Mouse (Mus musculus) forebrain, postnatal 0 days (tissue): Measurements from ENCODE around the gene Mapkap1. TPM values are rescaled to one million over a fixed set of nuclear protein-coding genes. Genes with fewer than 3 reads are reported as not detected.

Source experiments
- ATAC-seq: fragments of 200-750 bp; cut with Nextera tagmentation; 2 replicates; pipeline ENCODE4 v1.8.0; 2017; ENCODE audit warnings: mild to moderate bottlenecking, moderate library complexity
- DNase-seq: peaks from one replicate; pipeline ENCODE4 v3.0.0-alpha.2; 2015
- H3K27ac ChIP-seq: fragments of 300-500 bp; sonication (generic); 2 replicates; pipeline ENCODE4 v1.5.1; 2014; ENCODE audit warnings: low read depth, mild to moderate bottlenecking, antibody characterized with exemption, low read length, moderate library complexity, mixed read lengths
- H3K27me3 ChIP-seq: fragments of 300-500 bp; sonication (generic); 2 replicates; pipeline ENCODE4 v1.6.1; 2014; ENCODE audit warnings: mild to moderate bottlenecking, low read length, mixed read lengths; ENCODE audit not compliant: insufficient read depth
- H3K36me3 ChIP-seq: fragments of 300-500 bp; sonication (generic); 2 replicates; pipeline ENCODE4 v1.6.1; 2014; ENCODE audit warnings: mild to moderate bottlenecking, moderate library complexity; ENCODE audit not compliant: insufficient read depth
- H3K4me1 ChIP-seq: fragments of 300-500 bp; sonication (generic); 2 replicates; pipeline ENCODE4 v1.6.1; 2014; ENCODE audit warnings: antibody characterized with exemption; ENCODE audit not compliant: insufficient read depth
- H3K4me2 ChIP-seq: fragments of 300-500 bp; sonication (generic); 2 replicates; pipeline ENCODE4 v1.6.1; 2014; ENCODE audit warnings: low read depth, mild to moderate bottlenecking, moderate library complexity
- H3K4me3 ChIP-seq: fragments of 300-500 bp; sonication (generic); 2 replicates; pipeline ENCODE4 v1.5.1; 2014; ENCODE audit warnings: low read depth, low read length, mixed read lengths
- H3K9ac ChIP-seq: fragments of 300-500 bp; sonication (generic); 2 replicates; pipeline ENCODE4 v1.6.1; 2014; ENCODE audit warnings: mild to moderate bottlenecking
- H3K9me3 ChIP-seq: fragments of 300-500 bp; sonication (generic); 2 replicates; pipeline ENCODE4 v1.6.1; 2016; ENCODE audit warnings: low read length
- CTCF ChIP-seq: sonication (generic); IDR thresholded peaks from 2 replicates; pipeline ENCODE4 v1.5.1; 2016; ENCODE audit warnings: antibody characterized with exemption, control low read depth, low read depth
- WGBS: fragments of 180-500 bp; shearing (Covaris S2); extraction: QIAGEN DNeasy Blood & Tissue Kit; methylation state at CpG from one replicate; pipeline ENCODE4 v1.1.7; 2014; 5-methylcytosine and 5-hydroxymethylcytosine counted together
- polyA plus RNA-seq: library from polyadenylated mRNA; unstranded; fragments of >200 nt; fragmentation: Nextera tagmentation; extraction: Ambion mirVana; gene quantifications from 2 replicates; pipeline ENCODE4 v1.2.1, GENCODE M21; 2015
- total RNA-seq: library from RNA; depleted of rRNA; stranded (reverse); fragments of >200 nt; gene quantifications from 2 replicates; pipeline ENCODE4 v1.2.3, GENCODE M21; 2014

Mapkap1 gene
- total and polyA plus RNA-seq, 2 experiments from 2014 or later: 102 TPM

DNA sequence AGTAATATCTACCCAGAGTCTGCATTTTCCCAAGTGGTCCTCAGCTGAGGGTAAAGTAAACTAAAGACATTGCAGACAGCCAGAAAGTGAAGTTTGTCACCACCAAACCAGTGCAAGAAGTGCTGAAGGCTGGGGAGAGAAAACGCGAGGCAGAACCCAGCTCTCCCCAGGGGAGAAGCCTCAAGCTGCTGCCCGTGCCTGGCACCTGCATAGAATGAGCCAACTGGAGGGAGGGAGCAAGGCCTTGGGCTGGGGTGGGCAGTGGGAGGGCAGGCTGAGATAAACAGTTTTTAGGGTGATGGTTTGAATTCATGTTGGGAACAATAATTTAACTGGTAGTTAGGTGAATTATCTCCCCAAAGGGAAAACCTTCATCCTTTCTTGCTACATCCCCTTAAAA lies 202.3 kb downstream of the Mapkap1 start:
- 61% methylated on average over 3 of the region's 3 CpGs for WGBS
- Histone ChIP-seq H3K36me3 (no peaks in the 10 kb centered on the region), H3K9me3 (no peaks in the 10 kb centered on the region), H3K27ac (no peak overlapping the region; the same call in 1 of the 2 replicates), H3K4me1 (no peaks in the 10 kb centered on the region), H3K9ac (no peak overlapping the region), H3K27me3 (no peaks in the 10 kb centered on the region), H3K4me3 (no peak overlapping the region), H3K4me2 (no peak overlapping the region)
- ATAC-seq: no peak
- no peak for DNase-seq
- no peak for TF ChIP-seq CTCF

DNA sequence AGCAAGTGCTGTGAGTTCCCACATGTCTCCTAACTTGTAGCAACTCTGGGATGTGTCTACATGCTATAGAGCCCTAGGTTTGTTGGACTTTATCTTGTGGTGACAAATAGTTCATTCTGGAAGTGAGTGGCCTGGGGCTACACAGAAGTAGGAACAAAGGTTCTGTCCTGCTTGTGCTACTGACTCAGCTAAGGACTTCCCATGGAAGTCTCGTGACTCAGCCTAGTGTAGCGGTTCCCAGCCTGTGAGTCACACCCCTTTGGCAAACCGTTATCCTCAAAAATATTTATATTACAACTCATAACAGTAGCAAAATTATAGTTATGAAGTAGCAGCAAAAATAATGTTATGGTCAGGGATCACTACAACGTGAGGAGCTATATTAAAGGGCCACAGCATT lies 202.9 kb downstream of the Mapkap1 start:
- Histone ChIP-seq H3K4me2 (no peak overlapping the region), H3K27me3 (no peaks in the 10 kb centered on the region), H3K4me3 (no peak overlapping the region), H3K9ac (no peak overlapping the region), H3K9me3 (no peaks in the 10 kb centered on the region), H3K36me3 (no peaks in the 10 kb centered on the region), H3K4me1 (no peaks in the 10 kb centered on the region), H3K27ac (no peak overlapping the region)
- ATAC-seq (no peak), DNase-seq (no peak)
- TF ChIP-seq CTCF: no peak
- 93% methylated on average over 4 of the region's 4 CpGs for WGBS

DNA sequence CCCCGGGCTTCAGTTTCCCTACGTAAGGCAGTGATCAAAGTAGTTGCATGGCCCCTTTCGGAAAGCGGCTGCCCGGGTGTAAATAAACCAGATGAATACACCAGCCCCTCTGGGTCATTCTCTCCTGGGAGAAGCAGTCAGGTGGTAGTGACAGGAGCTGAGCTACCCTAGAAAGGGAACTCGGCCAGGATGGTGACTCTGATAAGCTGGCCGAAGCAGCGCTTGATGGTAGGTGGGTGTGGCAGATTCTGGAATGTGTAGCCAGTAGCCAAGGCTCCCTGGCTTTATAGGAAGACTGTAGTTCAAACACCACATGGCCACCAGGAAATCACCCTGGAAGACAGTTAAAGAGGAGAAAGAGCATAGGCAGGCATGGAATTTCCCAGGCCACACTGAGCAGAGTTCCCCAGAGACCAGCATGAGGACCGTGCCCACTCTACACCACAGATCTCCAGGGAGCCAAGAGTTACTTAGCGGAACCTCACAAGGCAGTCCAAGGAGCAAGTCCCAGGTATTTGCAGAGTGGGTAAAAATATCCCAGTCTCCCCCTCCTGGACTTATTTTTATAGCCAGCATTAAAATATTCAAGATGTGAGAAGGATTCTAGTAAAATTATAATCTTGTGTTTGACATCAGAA lies 214.3 kb downstream of the Mapkap1 start:
- no peak overlapping the region for H3K9ac ChIP-seq
- DNase-seq (no peak), ATAC-seq (no peak)
- WGBS: 89% methylated on average over 10 of the region's 10 CpGs
- H3K27me3 ChIP-seq: no peaks in the 10 kb centered on the region
- H3K4me2 ChIP-seq: no peak overlapping the region
- no peaks in the 10 kb centered on the region for H3K9me3 ChIP-seq
- H3K4me1 ChIP-seq: no peaks in the 10 kb centered on the region
- no peak overlapping the region for H3K27ac ChIP-seq
- no peak for TF ChIP-seq CTCF
- no peak overlapping the region for H3K4me3 ChIP-seq
- H3K36me3 ChIP-seq: peaks cover 9% of the 10 kb centered on the region; the same call in 1 of the 2 replicates

DNA sequence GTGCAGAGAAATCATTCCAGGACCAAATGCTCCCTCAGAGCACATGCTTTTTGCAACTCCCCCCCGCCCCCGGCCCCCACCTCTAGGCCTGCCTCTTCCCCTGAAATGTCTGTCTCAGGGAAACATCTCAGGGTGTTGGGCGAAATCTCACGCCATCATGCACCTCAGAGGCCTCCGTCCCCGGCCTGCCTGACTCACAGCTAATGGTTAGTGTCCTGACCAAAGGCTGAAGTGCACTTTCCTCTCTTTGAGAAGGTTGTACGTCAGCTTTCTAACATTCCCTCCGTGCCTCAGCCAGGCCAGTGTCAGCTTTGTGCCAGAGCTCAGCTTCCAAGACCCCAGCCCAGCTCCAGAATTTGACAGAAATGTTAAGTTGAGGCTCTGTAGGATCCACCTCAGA lies 214.9 kb downstream of the Mapkap1 start:
- TF ChIP-seq CTCF: no peak
- no peaks in the 10 kb centered on the region for H3K27me3 ChIP-seq
- no peak overlapping the region for H3K27ac ChIP-seq
- DNase-seq (no peak), ATAC-seq (no peak)
- no peaks in the 10 kb centered on the region for H3K4me1 ChIP-seq
- H3K4me2 ChIP-seq: no peak overlapping the region
- no peak overlapping the region for H3K4me3 ChIP-seq
- WGBS: 91% methylated on average over 8 of the region's 8 CpGs
- H3K9ac ChIP-seq: no peak overlapping the region
- peaks cover 9% of the 10 kb centered on the region; the same call in 1 of the 2 replicates for H3K36me3 ChIP-seq
- no peaks in the 10 kb centered on the region for H3K9me3 ChIP-seq

DNA sequence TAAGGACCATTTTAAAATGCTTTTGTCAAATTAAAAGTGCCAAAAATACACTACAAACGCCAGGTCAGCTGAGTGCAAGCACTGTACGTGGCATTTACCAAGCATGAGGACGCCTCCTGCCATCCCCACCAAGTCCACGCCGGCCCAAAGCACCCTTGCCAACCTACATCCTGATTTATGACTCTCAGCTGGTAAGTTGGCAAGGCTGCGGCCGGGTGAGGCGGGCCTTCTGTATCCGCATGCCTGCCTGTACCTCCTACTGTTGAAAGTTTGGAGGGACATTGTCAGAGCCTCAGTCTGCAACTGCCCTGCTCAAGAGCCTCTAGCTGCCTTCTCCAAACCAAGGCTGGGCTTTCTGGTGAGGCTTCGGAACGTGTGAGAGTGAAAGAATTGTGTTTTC lies 215.9 kb downstream of the Mapkap1 start:
- DNase-seq: no peak
- Histone ChIP-seq H3K4me1 (no peaks in the 10 kb centered on the region), H3K9me3 (no peaks in the 10 kb centered on the region), H3K4me2 (no peak overlapping the region), H3K27ac (no peak overlapping the region), H3K4me3 (no peak overlapping the region), H3K9ac (no peak overlapping the region), H3K27me3 (no peaks in the 10 kb centered on the region), H3K36me3 (peaks cover 9% of the 10 kb centered on the region; the same call in 1 of the 2 replicates)
- ATAC-seq: no peak
- no peak for TF ChIP-seq CTCF
- 87% methylated on average over 11 of the region's 11 CpGs for WGBS

DNA sequence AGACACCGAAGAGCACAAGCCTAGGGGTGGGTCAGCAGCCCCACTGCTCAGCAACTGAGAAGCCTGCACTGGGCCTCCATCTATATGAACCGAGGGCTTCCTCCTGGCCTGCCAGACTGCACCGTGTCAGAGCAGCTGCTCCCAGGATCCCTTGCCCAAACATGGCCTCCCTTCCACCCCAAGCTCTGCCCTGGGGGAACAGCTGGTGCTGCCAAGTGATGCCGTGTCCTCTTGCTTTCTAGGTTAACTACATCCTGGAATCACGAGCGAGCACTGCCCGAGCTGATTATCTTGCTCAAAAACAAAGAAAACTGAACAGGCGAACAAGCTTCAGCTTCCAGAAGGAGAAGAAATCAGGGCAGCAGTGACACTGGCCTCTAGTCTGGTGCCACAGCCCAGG lies 216.6 kb downstream of the Mapkap1 start:
- Histone ChIP-seq H3K27ac (no peak overlapping the region), H3K27me3 (no peaks in the 10 kb centered on the region), H3K9me3 (no peaks in the 10 kb centered on the region), H3K4me2 (no peak overlapping the region), H3K36me3 (peaks cover 9% of the 10 kb centered on the region; the same call in 1 of the 2 replicates), H3K4me3 (no peak overlapping the region), H3K9ac (no peak overlapping the region), H3K4me1 (no peaks in the 10 kb centered on the region)
- ATAC-seq (no peak), DNase-seq (no peak)
- WGBS: 81% methylated on average over 8 of the region's 8 CpGs
- no peak for TF ChIP-seq CTCF

DNA sequence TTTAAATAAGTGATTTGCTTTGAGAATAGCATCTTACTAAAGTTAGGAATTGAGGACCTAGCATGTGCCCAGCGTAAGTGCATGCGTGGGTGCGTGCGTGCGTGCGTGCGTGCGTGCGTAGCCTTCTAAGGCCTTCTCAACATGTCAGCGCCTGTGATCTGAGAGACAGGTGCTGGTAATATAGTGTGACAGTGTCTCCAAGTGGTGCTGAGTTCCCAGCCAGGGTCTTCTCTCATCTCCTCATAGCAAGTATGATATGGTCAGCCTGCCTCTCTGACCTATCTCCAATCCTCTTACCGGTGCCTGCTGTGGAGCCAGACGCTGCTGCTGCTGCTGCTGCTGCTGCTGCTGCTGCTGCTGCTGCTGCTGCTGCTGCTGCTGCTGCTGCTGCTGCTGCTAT lies 217.5 kb downstream of the Mapkap1 start:
- H3K9ac ChIP-seq: no peak overlapping the region
- no peak for ATAC-seq
- H3K36me3 ChIP-seq: peaks cover 9% of the 10 kb centered on the region; the same call in 1 of the 2 replicates
- no peaks in the 10 kb centered on the region for H3K9me3 ChIP-seq
- H3K27ac ChIP-seq: no peak overlapping the region
- DNase-seq: no peak
- no peaks in the 10 kb centered on the region for H3K27me3 ChIP-seq
- no peak overlapping the region for H3K4me2 ChIP-seq
- no peak overlapping the region for H3K4me3 ChIP-seq
- 93% methylated on average over 12 of the region's 12 CpGs for WGBS
- H3K4me1 ChIP-seq: no peaks in the 10 kb centered on the region
- TF ChIP-seq CTCF: no peak
